Mouse (Mus musculus) spleen, adult 2 months (tissue): ENCODE measurements around the gene Acsl3. TPM values are rescaled to one million over a fixed set of nuclear protein-coding genes. Genes with fewer than 3 reads are reported as not detected.
A peak's percentile ranks its signal among the peaks of the same experiment; 100 is the strongest.

Experiments used
- DNase-seq, 2 experiments: peaks; one replicate each; pipeline versions ENCODE4 v3.0.0 to v3.0.0-alpha.2; 2012 to 2021; ENCODE audit warnings: low spot score in 2 of 2, low read depth in 1 of 2
- H3K27ac ChIP-seq: fragments of 200-500 bp; 2 replicates; pipeline ENCODE4 v1.5.1; 2012; ENCODE audit warnings: low read length, inconsistent platforms; ENCODE audit not compliant: insufficient read depth
- H3K27me3 ChIP-seq: fragments of 200-500 bp; 2 replicates; pipeline ENCODE4 v1.6.1; 2012; ENCODE audit warnings: mild to moderate bottlenecking, moderate library complexity, low read length, inconsistent platforms; ENCODE audit not compliant: control insufficient read depth, insufficient read depth
- H3K36me3 ChIP-seq: fragments of 200-500 bp; 2 replicates; pipeline ENCODE4 v1.6.1; 2012; ENCODE audit warnings: mild to moderate bottlenecking, low read length, inconsistent platforms; ENCODE audit not compliant: control insufficient read depth, insufficient read depth
- H3K4me1 ChIP-seq: fragments of 200-500 bp; 2 replicates; pipeline ENCODE4 v1.6.1; 2011; ENCODE audit warnings: inconsistent platforms; ENCODE audit not compliant: control insufficient read depth, insufficient read depth, insufficient read length
- H3K4me3 ChIP-seq: fragments of 200-500 bp; 2 replicates; pipeline ENCODE4 v1.5.1; 2011; ENCODE audit warnings: mild to moderate bottlenecking, inconsistent platforms; ENCODE audit not compliant: insufficient read depth, insufficient read length; ENCODE audit errors: extremely low read depth
- CTCF ChIP-seq: fragments of 200-500 bp; IDR thresholded peaks from 2 replicates; pipeline ENCODE4 v1.5.1; 2011; ENCODE audit warnings: mild to moderate bottlenecking, inconsistent platforms; ENCODE audit not compliant: insufficient read depth, insufficient read length, insufficient replicate concordance; ENCODE audit errors: extremely low read depth
- POLR2A ChIP-seq: fragments of 200-500 bp; IDR thresholded peaks from 2 replicates; pipeline ENCODE4 v1.6.1; 2011; ENCODE audit warnings: low read depth, low read length, inconsistent platforms
- WGBS: fragments of 180-500 bp; shearing (Covaris S2); methylation state at CpG from one replicate; pipeline ENCODE4 v1.1.7; 2018; 5-methylcytosine and 5-hydroxymethylcytosine counted together
- polyA plus RNA-seq: library from polyadenylated mRNA; depleted of rRNA; stranded (reverse); fragments of >200 nt; gene quantifications from 2 replicates; pipeline ENCODE4 v1.2.3, GENCODE M21; 2012

The Acsl3 gene
- polyA plus RNA-seq, 1 experiment = 1.8 TPM

DNA sequence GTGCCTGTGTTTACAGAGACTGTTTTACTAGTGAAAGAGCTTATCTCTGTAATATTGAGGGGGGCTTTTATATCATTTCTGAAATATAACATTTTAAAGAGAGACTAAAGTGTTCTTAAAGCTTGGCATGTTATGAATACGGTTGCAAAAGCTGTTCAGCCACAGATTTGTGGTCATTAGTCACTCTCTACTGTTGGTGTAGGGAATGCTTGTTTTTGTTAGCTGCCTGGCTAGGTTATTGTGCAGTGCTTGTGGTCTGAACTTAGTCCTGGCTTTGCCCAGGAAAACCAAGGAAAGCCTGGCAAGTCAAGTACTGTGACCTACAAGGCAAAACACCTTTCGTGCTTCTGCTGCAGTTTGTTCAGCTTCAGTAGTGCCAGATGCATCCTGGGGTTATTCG lies 44.1 kb downstream of the Acsl3 start:
- peaks cover 3% of the 10 kb centered on the region; the same call in 1 of the 2 replicates for H3K36me3 ChIP-seq
- no peak overlapping the region for H3K4me3 ChIP-seq
- TF ChIP-seq CTCF (no peak), POLR2A (no peak)
- peaks cover 14% of the 10 kb centered on the region; the same call in 1 of the 2 replicates for H3K4me1 ChIP-seq
- DNase-seq = no peak
- no peaks in the 10 kb centered on the region for H3K27me3 ChIP-seq
- H3K27ac ChIP-seq = no peak overlapping the region
- WGBS = 33% methylated on average over 3 of the region's 3 CpGs

DNA sequence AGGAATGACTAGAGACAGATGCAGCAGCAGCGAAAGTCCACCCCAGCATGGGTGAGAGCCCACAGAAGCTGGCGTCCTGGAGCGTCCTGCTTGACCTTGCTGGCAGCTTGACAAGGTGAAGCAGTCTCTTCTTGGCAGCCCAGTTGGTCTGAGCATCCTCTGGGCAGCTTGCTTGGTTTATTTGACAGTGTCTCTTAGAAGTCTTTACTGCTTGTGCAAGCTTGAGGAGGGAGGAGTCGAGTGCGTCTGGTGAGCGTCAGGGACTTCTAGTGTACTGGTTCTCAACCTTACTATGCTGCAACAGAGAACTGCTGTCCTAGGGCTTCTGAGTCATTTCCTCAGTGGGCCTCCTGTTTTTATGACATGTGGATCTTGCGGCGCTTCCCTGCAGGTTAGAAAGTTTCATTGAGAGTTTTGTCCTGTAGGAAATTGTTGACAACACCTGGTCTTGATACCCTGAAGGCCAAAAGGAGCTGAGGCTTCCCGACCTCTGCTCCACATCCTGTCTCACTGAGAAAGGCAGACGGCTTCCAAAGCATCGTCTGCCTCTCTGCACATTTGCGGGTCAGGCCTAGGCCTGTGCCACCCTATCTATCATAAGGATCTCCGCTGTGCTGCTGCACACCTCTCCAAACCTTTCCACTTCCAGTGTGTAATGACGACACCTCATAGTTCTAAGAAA lies 44.8 kb downstream of the Acsl3 start:
- WGBS = 36% methylated on average over 14 of the region's 14 CpGs
- no peak overlapping the region for H3K4me3 ChIP-seq
- H3K36me3 ChIP-seq = peaks cover 3% of the 10 kb centered on the region; the same call in 1 of the 2 replicates
- TF ChIP-seq CTCF (no peak), POLR2A (no peak)
- H3K4me1 ChIP-seq = peaks cover 14% of the 10 kb centered on the region; the same call in 1 of the 2 replicates
- H3K27me3 ChIP-seq = no peaks in the 10 kb centered on the region
- no peak for DNase-seq
- no peak overlapping the region; the same call in 1 of the 2 replicates for H3K27ac ChIP-seq

DNA sequence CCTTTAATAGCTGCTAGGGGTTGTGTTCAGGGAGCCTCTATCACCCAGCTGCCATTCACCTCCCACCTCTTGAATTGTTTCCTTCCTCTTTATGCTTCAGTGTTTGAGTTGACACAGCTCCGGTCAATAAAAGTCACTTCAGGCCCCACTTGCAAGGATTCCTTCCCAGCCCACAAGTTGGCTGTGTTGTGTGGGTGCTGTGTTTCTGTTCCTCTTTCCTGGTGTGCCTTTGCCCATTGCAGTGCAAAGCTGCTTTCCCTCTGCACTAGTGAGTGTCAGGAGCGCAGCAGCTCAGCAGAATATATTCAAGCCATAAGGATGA lies 45.3 kb downstream of the Acsl3 start:
- DNase-seq = peak in 1 of 2 experiments; percentile 18
- Histone ChIP-seq H3K27me3 (no peaks in the 10 kb centered on the region), H3K36me3 (peaks cover 3% of the 10 kb centered on the region; the same call in 1 of the 2 replicates), H3K4me3 (no peak overlapping the region), H3K27ac (no peak overlapping the region; the same call in 1 of the 2 replicates), H3K4me1 (peaks cover 14% of the 10 kb centered on the region; the same call in 1 of the 2 replicates)
- TF ChIP-seq POLR2A = no peak
- TF ChIP-seq CTCF = no peak
- WGBS = 34% methylated on average over 2 of the region's 2 CpGs

DNA sequence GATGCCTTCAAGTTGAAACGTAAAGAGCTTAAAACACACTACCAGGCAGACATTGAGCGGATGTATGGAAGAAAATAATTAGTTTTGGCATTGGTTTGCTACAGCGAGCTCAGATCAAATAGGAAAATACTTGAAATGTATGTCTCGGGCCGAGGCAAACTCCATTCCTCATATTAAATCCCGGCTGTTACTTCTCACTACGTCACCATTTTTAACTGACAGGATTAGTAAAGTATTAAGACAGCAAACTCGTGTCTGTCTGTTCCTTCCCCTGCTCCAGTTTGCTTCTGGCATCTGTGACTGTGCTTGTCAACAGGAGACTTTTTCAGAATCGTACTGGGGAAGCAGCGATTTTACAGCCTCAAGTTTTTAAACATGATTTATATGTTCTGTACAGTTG lies 48.7 kb downstream of the Acsl3 start:
- WGBS = 90% methylated on average over 10 of the region's 10 CpGs
- no peak overlapping the region for H3K4me3 ChIP-seq
- DNase-seq = no peak
- no peak overlapping the region for H3K27ac ChIP-seq
- peaks cover 1% of the 10 kb centered on the region; the same call in 1 of the 2 replicates for H3K36me3 ChIP-seq
- H3K4me1 ChIP-seq = peaks cover 14% of the 10 kb centered on the region; the same call in 1 of the 2 replicates
- H3K27me3 ChIP-seq = no peaks in the 10 kb centered on the region
- TF ChIP-seq POLR2A = no peak
- no peak for TF ChIP-seq CTCF

DNA sequence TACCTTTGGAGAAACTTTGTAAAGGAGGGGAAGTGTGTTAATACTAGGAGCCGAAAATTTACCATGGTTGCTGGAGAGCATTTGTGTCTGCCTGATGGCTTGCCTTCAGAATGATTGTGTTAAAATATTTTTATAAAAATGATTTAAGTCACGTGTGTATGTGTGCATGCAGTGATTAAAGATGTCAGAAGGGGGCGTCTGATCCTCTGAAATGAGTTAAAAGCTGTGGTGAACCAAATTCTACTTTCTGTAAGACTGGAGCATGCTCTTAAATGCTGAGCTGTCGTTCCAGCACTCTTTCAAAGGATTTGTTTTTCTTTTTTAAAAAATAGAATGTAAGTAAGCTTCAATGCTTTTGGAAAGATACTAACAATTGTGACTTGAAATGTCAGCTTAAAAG lies 49.7 kb downstream of the Acsl3 start:
- DNase-seq = no peak

DNA sequence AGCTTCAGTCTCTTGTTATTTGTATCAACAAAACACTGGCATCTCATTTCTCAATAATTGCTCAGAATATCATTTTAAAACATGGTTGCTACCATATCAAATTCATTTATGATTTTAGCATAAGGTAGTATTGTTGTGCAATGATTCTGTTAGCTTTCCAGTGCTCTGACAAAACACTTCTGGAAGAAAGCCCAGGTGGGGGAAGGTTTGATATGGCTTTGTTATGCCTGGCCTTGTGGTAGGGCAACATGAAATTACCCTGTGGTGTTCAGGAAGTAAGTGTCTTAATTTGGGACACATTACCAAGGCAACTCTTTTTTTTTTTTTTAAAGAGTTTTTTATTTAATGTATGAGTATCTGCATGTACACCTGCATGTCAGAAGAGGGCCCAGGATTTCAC lies 52.4 kb downstream of the Acsl3 start:
- Histone ChIP-seq H3K4me1 (no peaks in the 10 kb centered on the region), H3K4me3 (no peak overlapping the region), H3K27ac (no peak overlapping the region), H3K27me3 (no peaks in the 10 kb centered on the region), H3K36me3 (no peaks in the 10 kb centered on the region)
- DNase-seq = no peak
- no peak for TF ChIP-seq CTCF
- TF ChIP-seq POLR2A = no peak

More for the DNA sequence above, 49.7 kb downstream of the Acsl3 start:
- Histone ChIP-seq H3K4me1 (peaks cover 8% of the 10 kb centered on the region; the same call in 1 of the 2 replicates), H3K4me3 (no peak overlapping the region), H3K27me3 (no peaks in the 10 kb centered on the region), H3K36me3 (peaks cover 1% of the 10 kb centered on the region; the same call in 1 of the 2 replicates), H3K27ac (no peak overlapping the region)
- 46% methylated on average over 4 of the region's 4 CpGs for WGBS
- TF ChIP-seq POLR2A (no peak), CTCF (no peak)

DNA sequence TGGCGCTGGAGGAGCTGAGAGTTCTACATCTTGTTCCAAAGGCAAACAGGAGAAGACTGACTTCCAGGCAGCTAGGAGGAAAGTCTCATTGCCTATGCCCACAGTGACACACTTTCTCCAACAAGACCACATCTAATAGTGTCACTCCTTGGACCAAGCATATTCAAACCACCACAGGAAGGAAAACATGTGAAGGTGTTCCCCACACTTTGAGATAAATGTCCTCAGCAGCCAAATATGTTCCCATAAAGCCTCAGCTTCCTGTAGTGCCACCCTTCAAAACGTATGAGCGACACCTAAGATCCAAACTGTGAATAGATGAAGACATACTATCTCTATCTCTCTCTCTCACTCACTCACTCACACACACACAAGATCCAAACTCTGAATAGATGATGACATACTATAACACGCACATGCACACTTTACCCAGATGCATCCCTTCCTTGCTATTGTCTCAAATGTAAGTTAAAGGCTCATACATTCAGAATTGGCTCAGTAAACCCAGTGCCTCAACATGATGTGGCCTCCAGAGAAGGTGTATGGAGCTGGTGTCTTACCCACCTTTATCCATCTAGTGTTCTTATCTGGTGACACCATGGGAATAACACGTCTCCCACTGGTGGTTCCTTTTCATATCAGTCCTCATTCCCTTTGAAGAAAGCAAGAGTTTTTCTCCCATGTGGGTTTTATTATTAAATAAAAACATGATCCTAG lies 53.1 kb downstream of the Acsl3 start:
- WGBS = 60% methylated on average over 5 of the region's 5 CpGs
- Histone ChIP-seq H3K36me3 (no peaks in the 10 kb centered on the region), H3K27ac (no peak overlapping the region), H3K4me3 (no peak overlapping the region), H3K27me3 (no peaks in the 10 kb centered on the region), H3K4me1 (no peaks in the 10 kb centered on the region)
- DNase-seq = no peak
- TF ChIP-seq CTCF = no peak
- TF ChIP-seq POLR2A = no peak
